Mouse (Mus musculus): Measurements from ENCODE around the gene Gm45234.
"Not testable (repeated sequence)": the region's sequence is repeated elsewhere in the genome, so short reads cannot be mapped to it uniquely, and the experiment has no call there.

Gm45234 gene

GRCm38 (mm10) chr6:124755831-124756595 lies at the start of gene Gm45234, which contains the start of gene Atn1:
Gene Gm45234, minus strand, starts transcription at chr6:124756021.
Gene Atn1, minus strand, starts transcription at chr6:124756524.
- DNase-seq (ENCODE audit: low read depth, low spot score): peak; percentile 68

- no peak for DNase-seq (ENCODE audit: low read depth, low spot score)
Measured at GRCm38 (mm10) chr6:124804341-124804740, 48.5 kb upstream of the Gm45234 start.

- not testable (repeated sequence) for DNase-seq (ENCODE audit: low read depth, low spot score)
Measured at GRCm38 (mm10) chr6:124803691-124804090, 47.9 kb upstream of the Gm45234 start.

GRCm38 (mm10) chr6:124803061-124803460 lies 47.2 kb upstream of the Gm45234 start:
- no peak for DNase-seq (ENCODE audit: low read depth, low spot score)

- DNase-seq (ENCODE audit: low read depth, low spot score): peak; percentile 31
Measured at GRCm38 (mm10) chr6:124802400-124802799, 46.6 kb upstream of the Gm45234 start.

- no peak for DNase-seq (ENCODE audit: low read depth, low spot score)
Measured at GRCm38 (mm10) chr6:124796200-124796599, 40.4 kb upstream of the Gm45234 start.

GRCm38 (mm10) chr6:124795781-124796180 lies 40.0 kb upstream of the Gm45234 start:
- DNase-seq (ENCODE audit: low read depth, low spot score): no peak

- DNase-seq (ENCODE audit: low read depth, low spot score): no peak
Measured at GRCm38 (mm10) chr6:124791911-124792310, 36.1 kb upstream of the Gm45234 start.

GRCm38 (mm10) chr6:124790121-124790520 lies 34.3 kb upstream of the Gm45234 start:
- DNase-seq (ENCODE audit: low read depth, low spot score): no peak

- no peak for DNase-seq (ENCODE audit: low read depth, low spot score)
Measured at GRCm38 (mm10) chr6:124789519-124789918, 33.7 kb upstream of the Gm45234 start.

GRCm38 (mm10) chr6:124787722-124788121 lies 31.9 kb upstream of the Gm45234 start:
- no peak for DNase-seq (ENCODE audit: low read depth, low spot score)

- DNase-seq (ENCODE audit: low read depth, low spot score): no peak
Measured at GRCm38 (mm10) chr6:124786756-124787420, 31.1 kb upstream of the Gm45234 start.

GRCm38 (mm10) chr6:124782436-124782835 lies 26.6 kb upstream of the Gm45234 start:
- DNase-seq (ENCODE audit: low read depth, low spot score): peak; percentile 78

GRCm38 (mm10) chr6:124780917-124781316 lies 25.1 kb upstream of the Gm45234 start:
- DNase-seq (ENCODE audit: low read depth, low spot score): no peak

GRCm38 (mm10) chr6:124779984-124780416 lies 24.2 kb upstream of the Gm45234 start:
- DNase-seq (ENCODE audit: low read depth, low spot score): no peak

GRCm38 (mm10) chr6:124779222-124779983 lies 23.6 kb upstream of the Gm45234 start, which contains the start of gene Lrrc23:
Gene Lrrc23, minus strand, starts transcription at chr6:124779727.
- peak; percentile 91 for DNase-seq (ENCODE audit: low read depth, low spot score)

- no peak for DNase-seq (ENCODE audit: low read depth, low spot score)
Measured at GRCm38 (mm10) chr6:124770511-124770910, 14.7 kb upstream of the Gm45234 start.

- no peak for DNase-seq (ENCODE audit: low read depth, low spot score)
Measured at GRCm38 (mm10) chr6:124770013-124770412, 14.2 kb upstream of the Gm45234 start.

- DNase-seq (ENCODE audit: low read depth, low spot score): peak; percentile 81
Measured at GRCm38 (mm10) chr6:124769101-124769765, 13.4 kb upstream of the Gm45234 start, which contains the start of gene Eno2. Gene Eno2, minus strand, starts transcription at chr6:124769673.

- DNase-seq (ENCODE audit: low read depth, low spot score): no peak
Measured at GRCm38 (mm10) chr6:124768704-124769044, 12.9 kb upstream of the Gm45234 start.

GRCm38 (mm10) chr6:124767920-124768703 lies 12.3 kb upstream of the Gm45234 start:
- DNase-seq (ENCODE audit: low read depth, low spot score): peak; percentile 63
